Mouse (Mus musculus): ENCODE data around the gene Nphp1. TPM values are rescaled to one million over a fixed set of nuclear protein-coding genes. Genes with fewer than 3 reads are reported as not detected.

Gene Nphp1
- 10 to 100 TPM; 16.7 to 20.0 TPM for total RNA-seq (2021)
- long read RNA-seq, experiment 1, transcript Nphp1-202 (20 exons, 2,296 nt) = major isoform, 9 of 32 reads
- long read RNA-seq, experiment 1, transcript Nphp1-201 (20 exons, 2,260 nt) = major isoform, 9 of 32 reads
- long read RNA-seq, experiment 1, partial matches to known transcripts = 5 of 32 reads
- long read RNA-seq, experiment 1, other reads (novel, unspliced or antisense) = 9 of 32 reads
- long read RNA-seq, experiment 2, transcript Nphp1-201 (20 exons, 2,260 nt) = major isoform, 12 of 33 reads
- long read RNA-seq, experiment 2, transcript Nphp1-202 (20 exons, 2,296 nt) = minor isoform, 9 of 33 reads
- long read RNA-seq, experiment 2, partial matches to known transcripts = 0 of 33 reads
- long read RNA-seq, experiment 2, other reads (novel, unspliced or antisense) = 12 of 33 reads

GRCm38 (mm10) chr2:127788440-127789116, at the start of gene Nphp1:
Gene Nphp1, minus strand, starts transcription at chr2:127788897.
- DNase-seq = peak; percentile 80

GRCm38 (mm10) chr2:127832833-127833190, 44.1 kb upstream of the Nphp1 start:
- no peak for DNase-seq

GRCm38 (mm10) chr2:127832103-127832832, 43.6 kb upstream of the Nphp1 start:
- DNase-seq = no peak

- peak; percentile 93 for DNase-seq
Measured at GRCm38 (mm10) chr2:127831401-127832102, 42.9 kb upstream of the Nphp1 start, which contains the start of gene Bub1. Gene Bub1, minus strand, starts transcription at chr2:127831865.

- peak; percentile 85 for DNase-seq
Measured at GRCm38 (mm10) chr2:127791919-127792603, 3.4 kb upstream of the Nphp1 start, which contains the start of gene Mtln. Gene Mtln, minus strand, starts transcription at chr2:127792488.

GRCm38 (mm10) chr2:127789651-127790270, 1.1 kb upstream of the Nphp1 start:
- no peak for DNase-seq

GRCm38 (mm10) chr2:127789138-127789537, 441 bp upstream of the Nphp1 start:
- DNase-seq = no peak

- no peak for DNase-seq
Measured at GRCm38 (mm10) chr2:127787226-127787625, 1.5 kb downstream of the Nphp1 start.

- DNase-seq = no peak
Measured at GRCm38 (mm10) chr2:127778451-127778850, 10.2 kb downstream of the Nphp1 start.

- DNase-seq = no peak
Measured at GRCm38 (mm10) chr2:127775013-127775412, 13.7 kb downstream of the Nphp1 start.

GRCm38 (mm10) chr2:127774578-127774941, 14.1 kb downstream of the Nphp1 start:
- no peak for DNase-seq

- no peak for DNase-seq
Measured at GRCm38 (mm10) chr2:127773938-127774577, 14.6 kb downstream of the Nphp1 start.

GRCm38 (mm10) chr2:127761587-127761986, 27.1 kb downstream of the Nphp1 start:
- DNase-seq = no peak

- no peak for DNase-seq
Measured at GRCm38 (mm10) chr2:127760429-127761000, 28.2 kb downstream of the Nphp1 start.

- DNase-seq = no peak
Measured at GRCm38 (mm10) chr2:127760014-127760413, 28.7 kb downstream of the Nphp1 start.

- no peak for DNase-seq
Measured at GRCm38 (mm10) chr2:127759157-127759880, 29.4 kb downstream of the Nphp1 start.

GRCm38 (mm10) chr2:127757171-127757570, 31.5 kb downstream of the Nphp1 start:
- DNase-seq = peak; percentile 35

- no peak for DNase-seq
Measured at GRCm38 (mm10) chr2:127754113-127754512, 34.6 kb downstream of the Nphp1 start.

GRCm38 (mm10) chr2:127751849-127752610, 36.7 kb downstream of the Nphp1 start:
- DNase-seq = no peak

Measured in gastrocnemius, postnatal 25 days (tissue).